Mouse (Mus musculus): ENCODE measurements at regions not wholly inside any gene's neighbourhood (a gene's known extent, or its start where the extent isn't known, plus 50 kb on each side); places are given as distances from the start of the nearest gene placed in this dataset.

GRCm38 (mm10) chr11:57899335-57899734 lies 66.7 kb upstream of the Hand1 start:
- WGBS (ENCODE audit: insufficient replicate concordance), result 23% methylated on average over 4 of the region's 4 CpGs
- no peak overlapping the region for H3K27ac ChIP-seq (replicated peaks)
- H3K36me3 ChIP-seq (replicated peaks), result no peaks in the 10 kb centered on the region
- no peak overlapping the region for H3K4me2 ChIP-seq
- no peaks in the 10 kb centered on the region for H3K4me1 ChIP-seq (replicated peaks)
- no peak overlapping the region for H3K9ac ChIP-seq
- no peak overlapping the region for H3K4me3 ChIP-seq (replicated peaks)
- no peaks in the 10 kb centered on the region for H3K27me3 ChIP-seq
- no peaks in the 10 kb centered on the region for H3K9me3 ChIP-seq (replicated peaks)
- ATAC-seq (ENCODE audit: insufficient read depth), result no peak

- H3K27ac ChIP-seq (replicated peaks), result no peak overlapping the region
Observed at GRCm38 (mm10) chr11:57895497-57895896, 62.9 kb upstream of the Hand1 start.

GRCm38 (mm10) chr11:57882736-57883635 lies 50.4 kb upstream of the Hand1 start:
- Histone ChIP-seq H3K4me3 (replicated peaks) (no peak overlapping the region), H3K36me3 (replicated peaks) (no peaks in the 10 kb centered on the region), H3K4me1 (replicated peaks) (no peaks in the 10 kb centered on the region), H3K27me3 (peaks cover 19% of the 10 kb centered on the region), H3K4me2 (no peak overlapping the region), H3K27ac (replicated peaks) (no peak overlapping the region), H3K9ac (no peak overlapping the region), H3K9me3 (replicated peaks) (no peaks in the 10 kb centered on the region)
- ATAC-seq (ENCODE audit: insufficient read depth), result no peak
- WGBS (ENCODE audit: insufficient replicate concordance), result 42% methylated on average over 15 of the region's 15 CpGs

More at GRCm38 (mm10) chr11:57895497-57895896, 62.9 kb upstream of the Hand1 start:
- Histone ChIP-seq H3K4me2 (no peak overlapping the region), H3K4me1 (replicated peaks) (no peaks in the 10 kb centered on the region), H3K4me3 (replicated peaks) (no peak overlapping the region), H3K27me3 (no peaks in the 10 kb centered on the region), H3K9ac (no peak overlapping the region), H3K9me3 (replicated peaks) (no peaks in the 10 kb centered on the region), H3K36me3 (replicated peaks) (no peaks in the 10 kb centered on the region)
- no peak for ATAC-seq (ENCODE audit: insufficient read depth)
- WGBS (ENCODE audit: insufficient replicate concordance), result 21% methylated on average over 1 of the region's 1 CpGs

Measured in liver, embryonic 15.5 days (tissue).